Mouse (Mus musculus): ENCODE data around the gene Tbx21.

Gene Tbx21

GRCm38 (mm10) chr11:97114671-97115601 lies at the start of gene Tbx21:
Tbx21 (minus strand) TSS chr11:97115331.
- DNase-seq, result no peak

- no peak for DNase-seq
These were observed 45.2 kb upstream of the Tbx21 start for GRCm38 (mm10) chr11:97160341-97160740.

- no peak for DNase-seq
These were observed 41.9 kb upstream of the Tbx21 start for GRCm38 (mm10) chr11:97156999-97157398.

- DNase-seq, result no peak
These were observed 37.6 kb upstream of the Tbx21 start for GRCm38 (mm10) chr11:97152662-97153287.

GRCm38 (mm10) chr11:97152023-97152426 lies 36.9 kb upstream of the Tbx21 start:
- DNase-seq, result peak in 1 of 2 experiments; percentile 42

- DNase-seq, result no peak
These were observed 36.2 kb upstream of the Tbx21 start, which contains the start of gene Tbkbp1 for GRCm38 (mm10) chr11:97151343-97151801. Tbkbp1 (minus strand) TSS chr11:97151495.

GRCm38 (mm10) chr11:97150411-97151330 lies 35.5 kb upstream of the Tbx21 start:
- peak; percentile 28 to 35 for DNase-seq

GRCm38 (mm10) chr11:97149995-97150410 lies 34.9 kb upstream of the Tbx21 start:
- DNase-seq, result peak; percentile 74 to 81

GRCm38 (mm10) chr11:97149026-97149425 lies 33.9 kb upstream of the Tbx21 start:
- DNase-seq, result no peak

- no peak for DNase-seq
These were observed 33.5 kb upstream of the Tbx21 start for GRCm38 (mm10) chr11:97148591-97148990.

- DNase-seq, result no peak
These were observed 32.2 kb upstream of the Tbx21 start for GRCm38 (mm10) chr11:97147333-97147732.

GRCm38 (mm10) chr11:97146724-97147123 lies 31.6 kb upstream of the Tbx21 start:
- DNase-seq, result peak; percentile 36 to 77

- DNase-seq, result no peak
These were observed 30.8 kb upstream of the Tbx21 start for GRCm38 (mm10) chr11:97145951-97146350.

GRCm38 (mm10) chr11:97145320-97145719 lies 30.2 kb upstream of the Tbx21 start:
- DNase-seq, result no peak

GRCm38 (mm10) chr11:97143196-97143900 lies 28.2 kb upstream of the Tbx21 start:
- DNase-seq, result no peak

GRCm38 (mm10) chr11:97142159-97142608 lies 27.1 kb upstream of the Tbx21 start:
- peak in 1 of 2 experiments; percentile 8 for DNase-seq

- DNase-seq, result no peak
These were observed 25.7 kb upstream of the Tbx21 start for GRCm38 (mm10) chr11:97140811-97141210.

GRCm38 (mm10) chr11:97139256-97139655 lies 24.1 kb upstream of the Tbx21 start:
- no peak for DNase-seq

GRCm38 (mm10) chr11:97138554-97139226 lies 23.6 kb upstream of the Tbx21 start:
- DNase-seq, result peak in 1 of 2 experiments; percentile 14

- DNase-seq, result no peak
These were observed 18.1 kb upstream of the Tbx21 start for GRCm38 (mm10) chr11:97133270-97133669.

GRCm38 (mm10) chr11:97132185-97132584 lies 17.1 kb upstream of the Tbx21 start:
- no peak for DNase-seq
